Mouse (Mus musculus) heart, postnatal 4 days (tissue): Measurements from ENCODE around the gene Ppm1m. TPM values are rescaled to one million over a fixed set of nuclear protein-coding genes. Genes with fewer than 3 reads are reported as not detected.

ENCODE experiments used
- DNase-seq: peaks from one replicate; pipeline ENCODE4 v3.0.0; 2021
- total RNA-seq, 2 experiments: library from RNA; stranded (reverse); gene quantifications; 2 replicates each; pipeline ENCODE4 v1.2.3; 2021

Ppm1m gene
- 10 to 100 TPM; 14.0 to 14.8 TPM for total RNA-seq

DNA sequence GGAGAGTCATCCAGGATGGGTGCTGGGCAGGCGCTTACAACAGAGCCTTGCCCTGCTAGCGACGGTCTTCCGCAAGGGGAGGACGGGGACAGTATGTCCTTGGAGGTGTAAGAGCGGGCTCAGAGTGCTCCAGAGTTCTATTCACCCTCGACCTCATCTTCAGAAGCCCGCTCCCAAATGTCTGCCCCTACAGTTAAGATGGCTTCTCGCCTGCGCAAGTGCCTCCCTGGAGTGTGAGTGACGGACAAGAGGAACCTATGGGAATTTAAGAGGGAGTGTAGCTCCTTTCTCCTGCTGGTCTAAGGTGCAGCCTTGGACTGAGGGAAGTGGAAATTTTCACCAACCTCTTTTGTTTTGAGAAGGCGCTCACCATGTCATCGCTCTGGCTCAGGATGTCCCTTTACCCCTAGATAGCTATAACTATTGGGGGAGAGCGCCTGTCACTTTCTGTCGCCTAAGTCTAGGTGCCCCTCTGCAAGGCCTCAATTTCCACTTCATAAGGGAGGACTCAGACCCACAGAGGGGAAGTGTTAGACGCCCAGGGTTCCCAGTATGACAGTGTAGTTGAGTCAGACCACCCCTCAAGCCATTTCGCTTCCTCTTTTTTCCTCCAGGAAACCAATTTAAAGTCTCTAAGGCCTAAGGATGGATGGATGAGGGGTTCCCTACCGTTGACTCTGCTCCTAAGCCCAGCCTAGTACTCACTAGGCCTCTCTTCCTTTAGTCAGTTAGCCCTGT is at the start of gene Ppm1m:
TSS of gene Ppm1m (minus strand) at position 212 of the 738 bp plus-strand sequence.
- DNase-seq, result no peak

DNA sequence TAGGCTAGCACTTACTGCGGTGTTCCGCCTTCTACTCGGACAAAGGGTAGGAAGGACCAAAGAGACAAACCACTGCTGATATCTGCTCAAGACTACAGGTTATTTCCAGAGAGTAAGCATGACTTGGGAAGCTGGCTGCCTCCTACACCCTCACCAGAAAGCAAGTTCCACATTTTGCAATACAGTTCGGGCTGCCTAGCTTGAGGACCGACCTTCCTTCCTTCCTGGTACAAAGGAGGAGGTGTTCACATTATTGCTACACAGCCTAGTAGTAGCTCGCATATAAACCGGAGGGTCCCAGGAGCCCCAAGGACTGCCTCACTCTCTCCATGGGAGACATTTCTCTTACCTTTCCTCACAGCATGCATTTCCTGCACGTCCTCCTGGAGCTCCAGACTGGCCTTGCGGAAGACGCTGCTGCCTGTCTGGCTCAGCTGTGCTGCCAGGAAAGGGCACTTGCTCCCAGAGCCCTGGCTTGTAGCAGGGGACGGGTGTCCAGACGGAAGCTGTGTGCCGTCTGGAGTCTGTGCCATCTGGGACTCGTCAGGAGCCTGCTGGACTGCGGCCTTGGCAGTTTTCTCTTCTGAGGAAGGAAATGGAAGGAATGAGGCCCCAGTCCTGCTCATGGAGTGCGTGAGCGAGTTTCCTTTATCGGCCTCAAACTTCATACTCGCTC is 43.4 kb upstream of the Ppm1m start:
- DNase-seq, result peak; percentile 56

DNA sequence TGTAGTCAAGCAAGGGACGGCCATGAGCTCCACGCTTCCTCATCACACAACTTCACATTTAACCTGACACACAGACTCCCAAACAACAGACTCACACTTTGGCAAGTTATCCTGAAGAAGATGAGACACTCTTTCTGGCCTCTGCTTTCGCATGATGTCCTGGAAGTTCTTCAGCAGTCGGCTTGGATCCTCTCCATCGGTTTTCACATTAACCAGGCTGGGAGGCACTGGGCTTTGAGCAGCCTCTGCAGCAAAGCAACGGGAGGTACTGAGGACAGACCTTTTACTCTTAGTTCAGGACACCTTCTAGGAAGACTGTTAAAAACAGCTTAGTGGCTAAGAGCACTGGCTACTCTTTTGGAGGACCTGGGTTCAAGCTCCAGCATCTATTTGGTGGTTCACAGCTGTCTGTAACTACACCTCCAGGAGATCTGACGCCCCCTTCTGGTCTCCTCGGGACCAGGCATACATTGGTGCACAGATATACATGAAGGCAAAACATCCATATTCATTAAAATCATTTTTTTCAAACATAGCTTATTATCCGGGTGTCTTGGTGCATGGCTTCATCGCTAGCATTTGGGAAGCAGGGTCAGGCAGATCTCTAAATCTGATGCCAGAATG is 42.1 kb upstream of the Ppm1m start:
- DNase-seq, result no peak

DNA sequence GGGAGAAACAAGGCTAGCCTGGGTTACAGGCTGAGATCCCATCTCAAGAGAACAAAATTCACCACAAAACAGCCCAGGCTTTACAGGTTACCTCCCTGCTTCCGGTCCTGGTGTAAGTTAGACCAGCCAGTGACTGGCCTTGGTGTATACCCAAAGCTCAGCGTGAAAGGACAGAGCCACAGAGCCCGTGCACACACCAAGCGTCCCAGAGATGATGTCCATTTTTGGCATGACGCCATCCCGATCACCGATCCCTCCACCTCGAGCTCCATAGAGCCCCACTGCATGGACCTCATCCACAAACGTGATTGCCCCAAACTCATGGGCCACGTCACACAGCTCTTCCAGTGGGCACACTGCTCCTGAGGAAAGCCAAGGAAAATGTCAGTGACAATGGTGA is 38.3 kb upstream of the Ppm1m start:
- no peak for DNase-seq

DNA sequence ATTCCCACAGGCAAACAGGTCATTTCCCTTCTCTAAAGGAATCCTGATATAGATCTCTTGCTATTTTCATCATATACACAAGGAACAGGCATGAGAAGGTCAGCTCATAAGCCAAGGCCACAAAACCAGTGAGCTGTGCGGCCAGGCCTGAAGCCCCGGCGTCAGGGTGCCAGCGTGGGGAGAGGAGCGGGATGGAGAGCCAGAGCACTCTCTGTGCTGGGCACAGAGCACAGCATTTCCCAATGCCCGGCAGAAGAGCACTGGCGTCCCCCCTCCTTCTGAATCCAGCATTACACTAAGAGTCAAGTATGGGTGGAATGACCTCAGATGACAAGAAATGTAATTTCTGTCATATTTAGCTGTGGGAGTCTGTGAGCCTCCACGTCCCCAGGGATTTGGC is 37.9 kb upstream of the Ppm1m start:
- DNase-seq, result no peak

DNA sequence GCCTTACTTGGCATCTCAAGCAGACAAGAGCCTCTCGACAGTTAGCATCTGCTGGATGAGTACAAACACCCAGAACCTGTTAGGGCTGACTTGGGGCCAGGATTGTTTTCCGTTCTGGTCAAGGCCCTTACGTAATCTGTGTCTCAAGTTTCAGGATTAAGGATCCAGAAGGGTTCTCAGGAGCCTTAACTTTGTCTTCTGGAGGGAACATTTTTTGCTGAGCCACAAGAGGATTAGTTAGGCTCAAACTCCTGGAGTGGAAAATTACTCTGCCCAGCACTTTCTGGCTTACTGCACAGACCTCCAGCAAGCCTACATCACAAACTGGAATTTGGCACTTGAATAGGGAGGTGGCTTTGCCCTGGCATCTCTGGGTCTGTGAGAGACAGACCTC is 37.3 kb upstream of the Ppm1m start:
- no peak for DNase-seq

DNA sequence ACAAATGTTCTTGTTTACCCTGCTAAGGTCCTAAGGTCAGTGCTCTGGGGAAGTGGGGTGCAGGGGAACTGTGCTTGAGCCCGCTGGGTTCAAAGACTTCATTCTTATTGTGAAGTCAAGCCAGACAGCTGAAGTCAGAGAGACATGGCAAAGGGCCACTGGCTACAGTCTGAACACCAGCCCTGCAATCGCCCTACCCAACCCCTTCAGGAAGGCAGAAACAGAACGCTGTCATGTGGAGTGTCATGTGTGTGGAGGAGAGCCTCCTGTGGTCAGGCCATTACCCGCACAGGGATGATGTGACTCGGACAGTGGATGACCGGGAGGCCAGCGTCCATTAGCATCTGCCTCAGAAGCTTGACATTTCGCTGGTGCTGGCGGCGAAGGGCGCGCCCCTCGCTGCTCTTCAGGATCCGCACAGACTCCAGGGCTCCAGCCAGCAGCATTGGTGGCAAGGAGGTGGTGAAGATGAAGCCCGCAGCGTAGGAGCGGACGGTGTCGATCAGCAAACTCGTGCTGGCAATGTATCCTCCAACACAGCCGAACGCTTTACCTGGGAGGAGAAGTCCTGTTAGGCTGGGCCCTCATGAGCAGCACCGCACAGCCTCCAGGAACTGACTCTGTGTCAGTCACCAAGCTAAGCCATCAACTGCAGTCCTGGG is 36.7 kb upstream of the Ppm1m start:
- no peak for DNase-seq

DNA sequence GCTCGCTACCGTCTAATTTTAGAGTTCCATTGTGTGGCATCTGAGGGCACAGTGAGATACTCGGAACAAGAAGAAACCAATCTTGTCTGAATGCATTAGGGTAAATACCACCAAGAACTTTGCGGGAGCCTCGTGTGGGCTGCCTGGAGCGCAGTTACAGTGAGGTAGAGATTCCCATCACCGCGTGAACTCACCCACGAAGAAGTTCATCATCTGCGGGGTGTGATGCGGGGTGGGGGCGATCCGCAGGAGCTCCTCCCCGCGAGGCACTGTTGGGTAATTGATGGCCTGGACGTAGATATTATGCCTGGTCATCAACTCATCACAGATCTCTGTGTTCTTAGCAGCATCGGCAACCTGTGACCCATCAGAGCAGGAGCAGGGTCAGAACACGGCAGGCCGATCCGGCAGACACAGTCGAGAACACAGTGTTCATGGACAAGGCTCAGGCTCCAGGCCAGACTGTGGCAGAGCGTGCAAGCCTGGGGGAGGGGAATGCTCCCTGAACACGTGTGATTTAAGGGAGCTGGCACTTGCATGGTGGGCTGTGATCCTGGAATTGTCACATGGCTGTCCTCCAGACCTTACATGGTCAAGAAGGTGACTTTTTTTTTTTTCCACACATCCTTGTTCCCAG is 35.8 kb upstream of the Ppm1m start:
- peak; percentile 53 for DNase-seq

DNA sequence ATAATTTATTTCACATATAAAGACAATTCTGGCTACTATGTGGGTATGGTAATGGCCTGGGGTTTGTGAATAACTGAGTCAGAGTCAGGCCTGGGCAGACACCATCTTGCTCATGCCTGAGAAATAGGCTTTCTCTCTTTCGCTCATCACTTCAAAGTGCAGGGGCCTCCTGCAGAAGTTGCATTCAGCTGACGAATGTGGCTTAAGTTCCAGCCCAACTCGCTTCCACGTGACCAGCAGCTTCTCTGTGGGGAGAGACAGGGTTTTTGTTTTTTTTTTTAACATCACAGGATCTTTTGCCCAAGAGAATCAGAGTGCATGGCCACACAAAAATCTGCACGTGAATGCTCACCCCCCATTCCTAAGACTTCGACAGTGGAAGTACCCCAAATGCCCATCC is 34.4 kb upstream of the Ppm1m start:
- DNase-seq, result no peak

DNA sequence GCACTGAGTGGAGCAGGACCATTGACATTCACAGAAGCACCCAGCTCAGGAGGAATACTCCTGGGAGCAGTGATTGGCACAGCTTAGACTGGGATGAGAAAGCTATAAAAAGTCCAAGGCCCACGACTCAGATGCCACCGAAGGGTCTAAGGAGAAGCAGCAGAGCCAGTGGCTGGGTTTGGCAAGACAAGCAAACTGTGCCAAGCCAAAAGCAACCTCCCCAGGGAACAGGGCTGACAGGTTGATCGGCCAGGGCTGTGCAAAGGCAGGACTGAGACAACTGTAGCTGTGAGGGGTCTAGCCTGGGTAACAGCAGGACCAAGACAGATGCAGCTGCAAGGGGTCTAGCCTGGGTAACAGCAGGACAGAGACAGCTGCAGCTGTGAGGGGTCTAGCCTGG is 33.4 kb upstream of the Ppm1m start:
- no peak for DNase-seq

DNA sequence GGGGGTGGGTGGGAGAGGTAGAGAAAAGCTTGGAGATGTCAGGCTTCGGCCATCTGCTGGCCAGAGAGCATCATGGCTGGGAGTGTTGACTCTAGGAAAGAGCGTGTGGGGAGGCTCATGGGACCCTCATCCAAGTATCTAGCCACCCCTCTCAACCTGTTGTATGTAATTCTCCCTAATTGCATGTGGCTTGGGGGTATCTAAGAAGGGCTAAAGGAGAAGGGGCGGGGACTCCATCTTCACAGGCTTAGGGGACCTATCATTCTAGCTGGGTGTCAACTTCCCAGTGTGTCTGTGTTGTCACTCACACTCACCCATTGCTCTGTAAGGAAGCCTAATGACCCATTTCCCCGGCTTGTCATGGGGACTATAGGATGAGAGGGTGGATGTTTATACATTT is 32.3 kb upstream of the Ppm1m start:
- DNase-seq, result no peak

DNA sequence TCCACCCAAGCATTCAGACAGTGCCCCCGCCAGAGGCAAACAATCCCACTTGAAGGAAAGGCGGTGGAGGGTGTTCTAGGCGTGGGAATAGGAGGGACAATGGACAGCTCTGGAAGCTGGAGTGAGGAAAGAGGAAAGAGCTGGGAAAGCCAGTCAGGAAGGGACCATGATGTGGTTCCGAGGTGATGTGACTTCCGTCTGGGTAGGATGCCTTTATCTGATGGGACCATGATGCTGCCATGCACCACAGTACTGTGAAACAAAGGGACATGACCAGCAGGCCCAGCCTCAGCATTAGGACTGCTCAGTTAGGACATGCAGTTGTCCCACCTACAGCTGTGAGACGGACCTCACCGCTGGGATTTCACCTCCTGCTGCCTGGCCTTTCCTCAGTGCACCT is 31.7 kb upstream of the Ppm1m start:
- DNase-seq, result no peak

DNA sequence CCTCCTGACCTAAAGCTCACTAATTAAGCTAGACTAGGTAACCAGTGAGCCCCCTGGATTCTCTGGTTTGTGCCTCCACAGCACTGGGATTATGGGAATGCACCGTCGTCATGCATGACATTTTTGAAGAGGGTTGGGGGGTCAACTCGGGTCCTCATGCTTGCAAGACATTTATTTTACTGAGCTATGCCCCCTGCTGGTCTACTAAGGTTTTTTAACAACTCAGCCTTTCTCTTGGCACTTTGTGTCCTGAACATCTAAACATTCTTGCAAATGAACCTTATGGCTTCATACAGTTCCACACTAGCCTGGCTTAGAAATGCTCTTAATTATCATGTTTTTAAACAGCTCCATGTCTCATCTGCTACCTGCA is 31.2 kb upstream of the Ppm1m start:
- DNase-seq, result no peak

DNA sequence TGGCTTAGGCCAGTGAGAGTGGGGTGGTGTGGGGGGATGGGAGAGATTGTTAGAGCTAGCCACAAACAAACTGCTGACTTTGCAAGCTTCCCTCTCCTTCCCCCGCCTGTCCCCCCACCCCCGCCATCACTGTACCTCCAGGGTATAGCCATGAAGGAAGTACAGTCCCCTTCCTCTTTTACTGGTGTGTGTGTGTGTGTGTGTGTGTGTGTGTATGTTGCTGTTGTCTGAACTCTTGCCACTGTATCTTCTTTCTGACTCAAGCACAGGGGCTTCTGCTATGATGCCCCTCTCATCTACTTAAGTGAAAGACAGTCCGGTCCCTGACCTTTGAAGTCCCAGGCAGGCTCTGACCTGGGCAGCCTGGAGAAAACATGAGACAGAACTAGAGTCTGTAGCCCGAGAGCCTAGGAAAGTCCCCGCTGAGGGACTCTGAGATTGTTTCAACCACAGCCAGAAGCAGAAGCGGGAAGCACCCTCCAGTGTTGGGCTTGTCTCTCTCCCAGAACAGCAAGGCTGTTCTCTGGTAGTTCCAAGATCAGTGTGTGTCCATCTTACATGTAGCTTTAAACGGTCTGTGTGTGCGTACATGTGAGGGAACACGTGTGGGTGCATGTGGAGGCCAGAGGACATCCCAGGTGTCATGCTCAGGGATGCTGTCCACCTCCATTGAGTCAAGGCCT is 30.6 kb upstream of the Ppm1m start:
- no peak for DNase-seq

DNA sequence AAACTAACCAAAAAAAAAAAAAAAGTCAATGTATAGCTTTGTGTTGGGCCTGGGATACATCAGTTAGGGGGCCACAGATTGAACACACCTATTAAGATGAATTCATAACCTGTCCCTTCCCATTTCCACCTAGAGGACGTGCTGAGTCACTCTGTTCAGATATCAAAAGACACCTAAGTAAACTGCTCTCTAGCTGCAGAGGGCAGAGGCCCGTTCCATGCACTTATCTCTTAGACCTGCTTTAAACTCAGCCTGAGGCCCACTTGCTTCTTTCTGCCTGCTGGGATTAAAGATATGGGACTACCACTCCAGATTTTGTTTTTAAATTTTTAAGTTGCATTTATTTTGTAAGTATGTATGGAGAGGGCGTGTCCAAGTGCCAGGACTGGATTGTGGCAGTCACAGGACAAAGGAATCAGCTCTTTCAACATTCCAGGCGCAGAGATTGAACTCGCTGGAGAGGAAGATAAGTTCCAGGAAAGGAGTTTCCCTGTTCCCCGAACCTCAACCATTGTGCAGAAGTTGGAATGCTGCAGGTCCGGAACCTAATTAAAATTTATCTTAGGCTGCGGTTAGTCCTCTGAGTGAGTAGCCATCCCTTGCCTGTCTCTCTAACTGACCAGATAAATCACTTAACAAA is 28.4 kb upstream of the Ppm1m start:
- no peak for DNase-seq

DNA sequence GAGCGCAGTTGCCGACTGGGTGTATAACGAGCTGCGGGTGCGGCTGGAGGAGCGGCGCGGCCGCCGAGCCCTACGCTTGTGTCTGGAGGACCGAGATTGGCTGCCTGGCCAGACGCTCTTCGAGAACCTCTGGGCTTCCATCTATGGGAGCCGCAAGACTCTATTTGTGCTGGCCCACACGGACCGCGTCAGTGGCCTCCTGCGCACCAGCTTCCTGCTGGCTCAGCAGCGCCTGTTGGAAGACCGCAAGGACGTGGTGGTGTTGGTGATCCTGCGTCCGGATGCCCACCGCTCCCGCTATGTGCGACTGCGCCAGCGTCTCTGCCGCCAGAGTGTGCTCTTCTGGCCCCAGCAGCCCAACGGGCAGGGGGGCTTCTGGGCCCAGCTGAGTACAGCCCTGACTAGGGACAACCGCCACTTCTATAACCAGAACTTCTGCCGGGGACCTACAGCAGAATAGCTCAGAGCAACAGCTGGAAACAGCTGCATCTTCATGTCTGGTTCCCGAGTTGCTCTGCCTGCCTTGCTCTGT is 26.7 kb upstream of the Ppm1m start:
- DNase-seq, result peak; percentile 52

DNA sequence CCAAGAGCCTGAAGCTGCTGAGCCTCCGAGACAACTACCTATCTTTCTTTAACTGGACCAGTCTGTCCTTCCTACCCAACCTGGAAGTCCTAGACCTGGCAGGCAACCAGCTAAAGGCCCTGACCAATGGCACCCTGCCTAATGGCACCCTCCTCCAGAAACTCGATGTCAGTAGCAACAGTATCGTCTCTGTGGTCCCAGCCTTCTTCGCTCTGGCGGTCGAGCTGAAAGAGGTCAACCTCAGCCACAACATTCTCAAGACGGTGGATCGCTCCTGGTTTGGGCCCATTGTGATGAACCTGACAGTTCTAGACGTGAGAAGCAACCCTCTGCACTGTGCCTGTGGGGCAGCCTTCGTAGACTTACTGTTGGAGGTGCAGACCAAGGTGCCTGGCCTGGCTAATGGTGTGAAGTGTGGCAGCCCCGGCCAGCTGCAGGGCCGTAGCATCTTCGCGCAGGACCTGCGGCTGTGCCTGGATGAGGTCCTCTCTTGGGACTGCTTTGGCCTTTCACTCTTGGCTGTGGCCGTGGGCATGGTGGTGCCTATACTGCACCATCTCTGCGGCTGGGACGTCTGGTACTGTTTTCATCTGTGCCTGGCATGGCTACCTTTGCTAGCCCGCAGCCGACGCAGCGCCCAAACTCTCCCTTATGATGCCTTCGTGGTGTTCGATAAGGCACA is 26.1 kb upstream of the Ppm1m start:
- DNase-seq, result no peak

DNA sequence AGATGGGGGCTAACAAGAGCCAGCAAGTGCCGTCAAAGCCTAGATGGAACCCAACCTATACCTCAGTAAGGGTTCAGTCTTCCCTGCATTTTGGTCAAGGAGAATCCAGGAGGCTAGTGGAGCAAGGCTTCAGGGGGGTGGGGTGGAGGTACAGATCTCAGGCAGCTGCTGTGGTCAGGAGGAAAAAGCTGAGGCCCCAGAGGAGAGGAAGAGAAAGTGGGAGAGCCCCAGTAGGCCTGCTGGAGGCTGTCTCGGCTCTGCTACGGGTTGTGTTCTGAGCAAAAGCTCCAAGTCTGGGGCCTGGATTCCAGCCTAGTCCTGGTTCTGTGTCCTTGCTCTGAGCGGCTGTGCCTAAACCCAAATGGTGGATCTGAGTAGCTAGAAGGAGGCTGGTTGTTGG is 23.4 kb upstream of the Ppm1m start:
- no peak for DNase-seq

DNA sequence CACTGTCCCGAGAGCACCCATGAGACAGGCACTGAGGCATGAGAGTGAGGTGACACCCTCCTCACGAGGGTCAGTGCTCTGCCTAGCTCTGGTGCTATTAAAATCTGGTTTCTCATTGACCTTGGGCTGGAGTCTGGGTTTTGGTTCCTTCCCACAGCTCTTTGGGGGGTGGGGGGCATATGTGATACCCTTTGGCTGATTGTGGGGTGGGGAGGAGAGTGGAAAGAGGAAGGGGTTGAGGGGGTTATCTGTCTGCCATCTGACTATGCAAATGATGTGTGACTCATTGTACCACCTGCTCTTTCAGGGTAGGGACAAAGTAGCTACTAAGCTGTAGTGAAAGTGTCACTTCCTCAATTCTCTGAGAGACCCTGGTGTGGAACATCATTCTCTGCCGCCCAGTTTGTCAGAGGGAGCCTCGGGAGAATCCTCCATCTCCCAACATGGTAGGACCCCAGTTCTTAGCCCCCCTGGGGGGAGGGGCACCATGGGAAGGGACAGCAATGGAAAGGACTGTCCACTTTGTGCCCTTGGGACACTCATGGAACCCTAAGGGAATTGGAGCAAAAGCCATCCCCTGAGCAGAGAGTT is 22.8 kb upstream of the Ppm1m start, which contains the start of gene Tlr9:
TSS of gene Tlr9 (plus strand) at position 338 of the 591 bp plus-strand sequence.
- no peak for DNase-seq

DNA sequence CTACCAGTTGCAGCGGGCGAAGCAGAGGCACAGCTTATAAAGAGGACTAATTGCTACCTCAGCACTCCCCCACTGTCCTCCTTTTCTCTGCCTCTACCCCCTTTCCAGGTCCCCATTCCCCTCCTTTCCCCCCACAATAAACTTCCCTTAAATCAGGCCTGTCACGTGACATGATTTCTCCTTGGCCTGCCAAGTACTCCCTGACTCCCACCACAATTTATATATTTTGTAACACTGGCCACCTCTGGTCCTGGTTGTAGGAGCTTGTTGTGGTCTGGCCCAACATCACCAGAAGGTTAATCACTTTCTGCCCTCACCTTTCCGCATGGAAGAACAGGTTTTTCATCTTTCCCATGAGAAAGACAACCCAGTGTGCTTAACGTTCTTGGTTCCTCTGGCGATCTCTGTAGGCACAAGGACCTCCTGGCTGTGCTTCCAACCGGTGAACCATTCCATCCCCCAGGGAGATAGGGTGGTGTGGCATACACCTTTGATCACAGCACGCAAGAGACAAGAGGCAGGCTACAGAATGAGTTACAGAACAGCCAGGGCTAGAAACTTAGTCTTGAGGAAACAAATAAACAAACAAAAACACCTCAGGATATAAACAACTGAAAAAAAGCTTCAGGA is 21.5 kb upstream of the Ppm1m start:
- DNase-seq, result no peak
